Mouse (Mus musculus) cortical plate, adult 2 months (tissue): ENCODE measurements around the gene Abcb8.

ENCODE experiments used
- CTCF ChIP-seq: fragments of 200-500 bp; IDR thresholded peaks from 2 replicates; pipeline ENCODE4 v1.5.1; 2011; ENCODE audit warnings: mild to moderate bottlenecking, control low read depth, low read length; ENCODE audit not compliant: insufficient read depth; ENCODE audit errors: extremely low read depth
- POLR2A ChIP-seq: fragments of 200-500 bp; IDR thresholded peaks from 2 replicates; pipeline ENCODE4 v1.6.1; 2011; ENCODE audit warnings: mild to moderate bottlenecking, low read length, control low read depth; ENCODE audit not compliant: insufficient read depth; ENCODE audit errors: extremely low read depth

DNA sequence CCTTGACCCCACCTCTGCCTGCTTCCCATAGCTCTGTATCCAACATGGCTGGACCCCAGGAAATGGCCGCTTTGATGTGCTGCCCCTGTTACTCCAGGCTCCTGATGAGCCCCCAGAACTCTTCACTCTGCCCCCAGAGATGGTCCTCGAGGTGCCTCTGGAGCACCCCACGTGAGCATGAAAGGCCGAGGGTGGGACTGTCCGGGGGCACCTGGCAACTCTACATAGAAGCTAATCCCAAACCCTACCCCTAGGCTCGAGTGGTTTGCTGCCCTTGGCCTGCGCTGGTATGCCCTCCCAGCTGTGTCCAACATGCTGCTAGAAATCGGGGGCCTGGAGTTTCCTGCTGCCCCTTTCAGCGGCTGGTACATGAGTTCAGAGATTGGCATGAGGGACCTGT lies 23.7 kb upstream of the Abcb8 start:
- no peak for TF ChIP-seq POLR2A
- TF ChIP-seq CTCF = no peak
